Mouse (Mus musculus): ENCODE measurements around the gene Mef2a. TPM values are rescaled to one million over a fixed set of nuclear protein-coding genes. Genes with fewer than 3 reads are reported as not detected.

The Mef2a gene
- polyA plus RNA-seq, 1 experiment from 2014 or later, result 43.8 TPM

Other genes starting within 250 kb of the Mef2a start
- 38.2 and 40.6 TPM in 2 replicates for gene Lysmd4, start 150.3 kb downstream of the Mef2a start, polyA plus RNA-seq (2015; fragmentation: Nextera tagmentation; extraction: Ambion mirVana)